Mouse (Mus musculus): ENCODE measurements around the gene Pdcd1lg2.

GRCm38 (mm10) chr19:29462462-29462861 lies 51.7 kb downstream of the Pdcd1lg2 start:
- TF ChIP-seq POLR2A (IDR thresholded peaks at IDR 0.05; ENCODE audit: borderline replicate concordance, low read depth, low read length) (no peak), CTCF (IDR thresholded peaks at IDR 0.05; ENCODE audit: low read depth, low read length) (no peak)

Measured in bone marrow macrophage, adult 2 months (primary cell).